Mouse (Mus musculus) intestine, embryonic 14.5 days (tissue): ENCODE measurements around the gene Dysf. TPM values are rescaled to one million over a fixed set of nuclear protein-coding genes. Genes with fewer than 3 reads are reported as not detected.

Source experiments
- ATAC-seq: fragments of 200-750 bp; cut with Nextera tagmentation; replicated peaks from 2 replicates; pipeline ENCODE4 v1.8.0; 2017; ENCODE audit warnings: low read depth, moderate number of reproducible peaks, moderate TSS enrichment, moderate library complexity; ENCODE audit not compliant: low FRiP score, low TSS enrichment
- DNase-seq: peaks from one replicate; pipeline ENCODE4 v3.0.0-alpha.2; 2018; ENCODE audit warnings: low spot score
- H3K27ac ChIP-seq: fragments of 300-500 bp; sonication (generic); 2 replicates; pipeline ENCODE4 v1.5.1; 2014; ENCODE audit warnings: low read depth, mild to moderate bottlenecking, control low read depth
- H3K27me3 ChIP-seq: fragments of 300-500 bp; sonication (generic); replicated peaks from 2 replicates; pipeline ENCODE4 v1.6.1; 2014; ENCODE audit warnings: low read length, control low read depth; ENCODE audit not compliant: control insufficient read depth, insufficient read depth
- H3K36me3 ChIP-seq: fragments of 300-500 bp; sonication (generic); 2 replicates; pipeline ENCODE4 v1.6.1; 2014; ENCODE audit warnings: low read length, control low read depth; ENCODE audit not compliant: control insufficient read depth, insufficient read depth
- H3K4me1 ChIP-seq: fragments of 300-500 bp; sonication (generic); replicated peaks from 2 replicates; pipeline ENCODE4 v1.6.1; 2014; ENCODE audit warnings: low read length, control low read depth, mixed read lengths; ENCODE audit not compliant: control insufficient read depth, insufficient read depth
- H3K4me2 ChIP-seq: fragments of 300-500 bp; sonication (generic); 2 replicates; pipeline ENCODE4 v1.6.1; 2014; ENCODE audit warnings: low read length
- H3K4me3 ChIP-seq: fragments of 300-500 bp; sonication (generic); 2 replicates; pipeline ENCODE4 v1.5.1; 2014; ENCODE audit warnings: low read depth, low read length, control low read depth, mixed read lengths
- H3K9ac ChIP-seq: fragments of 300-500 bp; sonication (generic); 2 replicates; pipeline ENCODE4 v1.6.1; 2014; ENCODE audit warnings: mild to moderate bottlenecking, low read length
- H3K9me3 ChIP-seq: fragments of 300-500 bp; sonication (generic); 2 replicates; pipeline ENCODE4 v1.6.1; 2016; ENCODE audit warnings: low read length, control low read depth; ENCODE audit not compliant: control insufficient read depth
- WGBS: fragments of 180-500 bp; shearing (Covaris S2); extraction: QIAGEN DNeasy Blood & Tissue Kit; methylation state at CpG from one replicate; pipeline ENCODE4 v1.1.7; 2014; 5-methylcytosine and 5-hydroxymethylcytosine counted together
- polyA plus RNA-seq: library from polyadenylated mRNA; unstranded; fragments of >200 nt; fragmentation: Nextera tagmentation; extraction: Ambion mirVana; gene quantifications from 2 replicates; pipeline ENCODE4 v1.2.1, GENCODE M21; 2014

Gene Dysf
- polyA plus RNA-seq, 1 experiment from 2014 or later, result 11.1 TPM

DNA sequence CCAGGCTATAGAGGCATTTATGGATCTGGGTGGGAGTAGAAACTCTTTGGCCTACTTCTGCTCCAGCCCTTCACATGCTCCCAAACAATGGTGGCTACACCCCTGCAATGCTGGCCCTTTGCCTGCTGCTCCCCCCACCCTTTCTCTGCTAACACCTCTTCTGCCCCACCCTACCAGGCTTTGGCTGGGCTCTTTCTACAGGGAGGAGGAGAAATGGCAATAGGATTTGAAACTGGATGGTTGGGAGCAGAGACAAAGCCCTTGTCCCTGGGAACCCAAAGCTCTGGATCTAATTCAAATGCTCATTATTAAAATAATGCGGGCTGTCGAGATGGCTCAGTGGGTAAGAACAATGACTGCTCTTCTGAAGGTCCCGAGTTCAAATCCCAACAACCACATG, 72.2 kb downstream of the Dysf start:
- 89% methylated on average over 3 of the region's 3 CpGs for WGBS
- no peak overlapping the region for H3K4me2 ChIP-seq
- H3K4me1 ChIP-seq, result no peaks in the 10 kb centered on the region
- H3K9me3 ChIP-seq, result peaks cover 2% of the 10 kb centered on the region; the same call in 1 of the 2 replicates
- H3K9ac ChIP-seq, result no peak overlapping the region
- ATAC-seq, result no peak
- H3K27me3 ChIP-seq, result no peaks in the 10 kb centered on the region
- H3K36me3 ChIP-seq, result no peaks in the 10 kb centered on the region
- no peak for DNase-seq
- no peak overlapping the region for H3K4me3 ChIP-seq
- no peak overlapping the region for H3K27ac ChIP-seq

DNA sequence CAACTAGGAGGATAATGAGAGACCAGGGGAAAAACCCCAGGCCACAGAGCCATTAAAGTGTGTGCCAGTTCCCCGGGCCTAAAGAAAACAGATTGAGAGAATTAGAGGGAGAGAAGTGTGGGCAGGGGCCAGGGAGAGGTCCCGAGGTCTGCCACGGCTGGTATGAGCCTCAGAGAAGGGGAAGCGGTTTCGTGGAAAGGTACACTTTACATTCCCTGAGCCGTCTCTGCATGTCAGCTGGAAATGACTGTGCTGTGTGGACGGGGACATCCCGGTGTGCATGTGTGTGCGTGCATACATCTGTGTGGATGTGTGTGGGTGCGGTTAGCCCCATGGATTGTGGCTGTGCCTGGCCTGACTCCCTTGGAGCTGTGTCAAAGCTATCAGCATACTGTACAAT, 76.4 kb downstream of the Dysf start:
- ATAC-seq (no peak), DNase-seq (no peak)
- Histone ChIP-seq H3K36me3 (no peaks in the 10 kb centered on the region), H3K9ac (no peak overlapping the region), H3K27ac (no peak overlapping the region), H3K9me3 (no peaks in the 10 kb centered on the region), H3K4me3 (no peak overlapping the region), H3K4me1 (no peaks in the 10 kb centered on the region), H3K27me3 (no peaks in the 10 kb centered on the region), H3K4me2 (no peak overlapping the region)
- 75% methylated on average over 10 of the region's 10 CpGs for WGBS

DNA sequence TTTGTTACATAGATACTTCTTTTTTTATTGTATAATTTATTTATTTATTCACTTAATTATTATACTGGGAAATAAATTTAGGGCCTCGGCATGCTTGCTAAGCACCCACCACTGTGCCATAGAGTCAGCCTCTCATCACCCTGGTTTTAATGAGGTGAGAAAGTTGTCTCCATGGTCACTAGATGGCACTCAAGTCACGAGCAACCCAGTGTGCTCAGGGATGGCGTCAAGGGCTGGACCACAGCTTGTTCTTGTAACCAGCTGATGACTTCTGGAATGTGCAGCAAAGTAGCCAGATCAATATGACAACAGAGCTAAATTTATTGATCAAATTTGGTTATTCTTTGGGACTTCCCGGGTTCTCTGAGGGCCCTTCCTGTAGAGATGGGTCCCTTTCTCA, 85.1 kb downstream of the Dysf start:
- Histone ChIP-seq H3K36me3 (no peaks in the 10 kb centered on the region), H3K27ac (no peak overlapping the region), H3K27me3 (no peaks in the 10 kb centered on the region), H3K4me3 (no peak overlapping the region), H3K9ac (no peak overlapping the region), H3K4me1 (no peaks in the 10 kb centered on the region), H3K9me3 (0 out of 2 replicates have a peak, but pooled peaks cover 2% of the 10 kb centered on the region), H3K4me2 (no peak overlapping the region)
- ATAC-seq (no peak; the same call in 1 of the 2 replicates), DNase-seq (no peak)
- 17% methylated on average over 4 of the region's 4 CpGs for WGBS

DNA sequence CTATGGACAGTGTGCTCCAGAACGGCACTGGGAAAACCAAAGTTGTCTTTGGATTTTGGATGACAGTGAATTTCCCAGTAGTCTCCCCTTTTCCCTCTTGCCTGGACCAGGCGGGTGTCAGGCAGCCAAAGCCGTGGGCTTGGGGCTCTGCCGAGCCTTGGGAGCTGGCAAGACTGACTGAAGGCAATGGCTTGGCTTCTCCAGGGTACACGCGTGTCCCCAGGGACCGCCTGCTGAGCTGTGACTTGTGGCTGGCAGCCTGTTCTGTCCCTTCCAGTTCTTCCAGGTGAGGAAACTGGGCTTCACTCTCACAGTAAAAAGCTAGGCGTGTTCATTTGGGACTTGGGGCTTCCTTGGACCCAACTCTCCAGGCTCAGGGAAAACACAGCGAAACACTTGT, 86.1 kb downstream of the Dysf start:
- H3K36me3 ChIP-seq, result no peaks in the 10 kb centered on the region
- no peak overlapping the region for H3K27ac ChIP-seq
- DNase-seq (no peak), ATAC-seq (no peak)
- no peak overlapping the region for H3K9ac ChIP-seq
- H3K4me3 ChIP-seq, result no peak overlapping the region
- no peaks in the 10 kb centered on the region for H3K27me3 ChIP-seq
- H3K4me2 ChIP-seq, result no peak overlapping the region
- no peaks in the 10 kb centered on the region for H3K4me1 ChIP-seq
- 94% methylated on average over 9 of the region's 9 CpGs for WGBS
- H3K9me3 ChIP-seq, result 0 out of 2 replicates have a peak, but pooled peaks cover 2% of the 10 kb centered on the region

DNA sequence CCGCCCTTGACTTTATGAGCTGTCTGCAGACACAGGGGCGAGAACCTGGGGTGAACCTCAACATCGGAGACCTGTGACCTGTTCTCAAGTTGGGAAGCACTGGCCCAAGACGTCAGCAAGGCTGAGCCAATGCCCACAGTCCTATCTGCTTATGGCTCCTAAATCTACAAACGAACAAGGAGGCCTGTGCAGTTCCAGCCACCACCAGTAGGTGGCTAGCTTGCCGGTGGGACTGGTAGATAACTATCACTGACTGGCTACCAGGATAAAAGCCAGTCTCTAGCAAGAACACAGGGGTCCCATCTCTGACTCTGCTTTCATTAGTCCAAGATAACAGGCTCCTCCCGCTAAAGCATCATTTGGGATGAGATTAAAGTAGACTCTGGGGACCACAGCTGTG, 86.6 kb downstream of the Dysf start:
- Histone ChIP-seq H3K27me3 (no peaks in the 10 kb centered on the region), H3K9ac (no peak overlapping the region), H3K9me3 (0 out of 2 replicates have a peak, but pooled peaks cover 2% of the 10 kb centered on the region), H3K27ac (no peak overlapping the region), H3K4me3 (no peak overlapping the region), H3K4me2 (no peak overlapping the region), H3K4me1 (no peaks in the 10 kb centered on the region), H3K36me3 (no peaks in the 10 kb centered on the region)
- 22% methylated on average over 7 of the region's 7 CpGs for WGBS
- DNase-seq, result peak; percentile 89
- ATAC-seq, result no peak

DNA sequence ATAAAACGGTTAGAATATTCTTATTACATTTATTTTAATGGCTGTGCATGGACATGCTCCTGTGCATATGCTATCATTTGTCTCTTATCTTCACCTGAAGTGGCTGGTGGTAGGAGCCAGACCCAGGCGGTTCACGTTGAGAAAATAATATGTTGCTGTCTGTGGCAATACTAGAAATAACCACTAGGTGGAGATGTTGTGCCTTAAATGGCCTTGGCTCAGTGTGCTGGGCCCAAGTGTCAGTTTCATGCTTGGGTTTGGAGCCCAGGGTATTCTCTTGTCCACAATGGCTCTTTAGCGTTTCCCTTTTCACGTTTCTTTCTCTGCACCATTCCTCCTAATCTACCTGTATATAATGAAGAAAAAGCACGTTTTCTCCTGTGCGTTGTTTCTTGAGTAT, 87.5 kb downstream of the Dysf start:
- Histone ChIP-seq H3K4me3 (no peak overlapping the region), H3K4me2 (no peak overlapping the region), H3K27me3 (no peaks in the 10 kb centered on the region), H3K27ac (no peak overlapping the region), H3K9ac (no peak overlapping the region), H3K9me3 (0 out of 2 replicates have a peak, but pooled peaks cover under 1% of the 10 kb centered on the region), H3K36me3 (no peaks in the 10 kb centered on the region), H3K4me1 (no peaks in the 10 kb centered on the region)
- WGBS, result 15% methylated on average over 7 of the region's 7 CpGs
- ATAC-seq, result peak; percentile 58; the same call in 1 of the 2 replicates
- DNase-seq, result peak; percentile 71

DNA sequence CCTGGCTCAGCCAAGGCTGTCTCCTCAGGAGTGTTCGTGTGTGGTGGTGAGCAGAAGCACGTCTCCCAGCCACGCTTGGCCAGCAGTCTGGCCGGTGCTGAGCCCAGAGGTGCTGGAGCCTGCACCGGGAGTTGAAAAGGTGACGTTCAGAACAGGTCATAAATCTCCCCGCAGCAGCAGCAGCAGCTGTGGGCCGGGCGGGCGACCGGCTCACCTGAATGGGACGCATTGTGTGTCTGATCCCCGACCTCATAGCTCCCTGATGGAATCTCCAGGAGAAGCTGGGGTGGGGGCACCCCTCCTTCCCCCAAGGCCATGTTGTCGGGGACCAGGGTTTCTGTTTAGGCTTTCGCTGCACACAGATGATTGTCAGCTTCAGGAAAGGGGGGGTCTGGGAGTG, 93.6 kb downstream of the Dysf start:
- Histone ChIP-seq H3K9ac (no peak overlapping the region), H3K9me3 (no peaks in the 10 kb centered on the region), H3K27me3 (peaks cover 10% of the 10 kb centered on the region; the same call in 1 of the 2 replicates), H3K4me1 (peaks cover 18% of the 10 kb centered on the region), H3K36me3 (no peaks in the 10 kb centered on the region), H3K4me2 (no peak overlapping the region), H3K27ac (no peak overlapping the region), H3K4me3 (no peak overlapping the region)
- 34% methylated on average over 15 of the region's 15 CpGs for WGBS
- DNase-seq (no peak), ATAC-seq (peak; percentile 34; the same call in 1 of the 2 replicates)

DNA sequence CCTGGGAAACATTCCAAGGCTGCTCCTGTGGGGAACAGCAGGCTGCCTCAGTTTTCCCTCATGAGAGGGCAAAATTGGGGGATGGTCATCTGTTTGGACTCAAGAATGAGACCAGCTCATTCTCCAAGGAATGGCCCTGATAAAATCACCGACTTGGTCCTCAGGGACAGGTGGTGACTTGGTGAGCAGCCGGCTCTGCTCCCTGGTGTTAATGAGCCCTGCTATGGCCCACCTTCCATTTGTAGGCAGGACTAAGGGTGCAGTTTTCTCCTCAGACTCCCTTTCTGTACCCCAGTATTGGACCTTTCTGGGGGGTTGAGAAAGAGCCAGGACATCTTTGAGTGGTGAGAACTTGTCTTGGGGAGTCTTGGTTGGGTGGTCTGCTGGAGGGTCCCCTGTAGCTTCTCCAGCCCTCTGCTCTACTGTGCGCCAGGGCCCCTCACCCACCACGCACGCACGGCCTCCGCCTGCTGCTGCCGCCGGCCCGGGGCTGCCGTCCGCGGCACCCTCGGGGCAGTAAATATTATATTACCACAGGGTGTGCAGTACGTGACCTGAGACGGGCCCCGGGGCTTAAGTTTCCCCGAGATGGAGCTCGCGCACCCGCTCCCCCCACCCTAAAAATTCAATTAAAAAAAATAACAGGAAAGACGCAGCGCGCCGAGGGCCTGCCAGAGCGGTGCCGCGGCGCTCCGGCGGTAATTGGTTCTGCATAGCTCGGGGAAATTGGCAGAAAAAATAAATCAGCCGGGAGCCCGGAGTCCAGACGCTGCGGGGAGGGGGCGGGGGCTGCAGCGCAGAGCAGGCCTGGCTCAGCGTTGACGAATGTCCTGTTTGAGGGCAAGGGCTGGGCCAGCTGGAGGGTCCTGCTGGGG, 97.0 kb downstream of the Dysf start:
- peaks cover 10% of the 10 kb centered on the region; the same call in 1 of the 2 replicates for H3K27me3 ChIP-seq
- 0 out of 2 replicates have a peak overlapping the region, but pooled peaks have one; percentile 14 for H3K27ac ChIP-seq
- ATAC-seq, result peak; percentile 64
- 2% methylated on average over 40 of the region's 40 CpGs for WGBS
- peak overlapping the region; percentile 33 for H3K4me3 ChIP-seq
- no peaks in the 10 kb centered on the region for H3K9me3 ChIP-seq
- H3K4me2 ChIP-seq, result peak overlapping the region; percentile 78
- no peaks in the 10 kb centered on the region for H3K36me3 ChIP-seq
- DNase-seq, result peak; percentile 78
- peaks cover 18% of the 10 kb centered on the region for H3K4me1 ChIP-seq
- H3K9ac ChIP-seq, result peak overlapping the region; percentile 37; the same call in 1 of the 2 replicates
